Mouse (Mus musculus) spleen, adult 2 months (tissue): ENCODE measurements around the gene Zfp367.

Source experiments
- CTCF ChIP-seq: fragments of 200-500 bp; IDR thresholded peaks from 2 replicates; pipeline ENCODE4 v1.5.1; 2011; ENCODE audit warnings: mild to moderate bottlenecking, inconsistent platforms; ENCODE audit not compliant: insufficient read depth, insufficient read length, insufficient replicate concordance; ENCODE audit errors: extremely low read depth
- POLR2A ChIP-seq: fragments of 200-500 bp; IDR thresholded peaks from 2 replicates; pipeline ENCODE4 v1.6.1; 2011; ENCODE audit warnings: low read depth, low read length, inconsistent platforms

DNA sequence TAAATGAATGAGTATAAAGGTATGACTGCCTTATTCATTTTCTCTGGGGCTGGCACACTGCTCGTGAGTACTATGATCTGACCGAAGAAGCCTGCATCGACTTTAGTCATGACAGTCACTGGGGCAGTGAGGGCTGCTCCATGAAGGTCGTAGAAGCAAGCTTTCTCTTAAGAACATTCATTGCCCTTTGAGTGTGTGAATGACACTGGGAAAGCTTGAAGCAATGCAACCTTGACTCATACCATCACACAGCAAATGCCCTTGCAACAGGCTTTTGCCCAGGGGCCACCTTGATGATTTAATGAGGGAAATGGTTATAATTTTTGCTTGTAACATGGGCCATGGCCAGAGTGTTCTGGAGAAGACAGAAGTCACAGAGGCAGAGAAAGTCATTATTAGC, 33.5 kb upstream of the Zfp367 start:
- TF ChIP-seq POLR2A, result no peak
- TF ChIP-seq CTCF, result no peak
